Mouse (Mus musculus) hindbrain, embryonic 14.5 days (tissue): ENCODE results near the gene Atf6. TPM values are rescaled to one million over a fixed set of nuclear protein-coding genes. Genes with fewer than 3 reads are reported as not detected.

ENCODE experiments used
- ATAC-seq: fragments of 200-750 bp; cut with Nextera tagmentation; 2 replicates; pipeline ENCODE4 v1.8.0; 2017; ENCODE audit warnings: moderate number of reproducible peaks, mild to moderate bottlenecking, moderate TSS enrichment, moderate library complexity; ENCODE audit not compliant: low FRiP score
- DNase-seq: peaks from one replicate; pipeline ENCODE4 v3.0.0-alpha.2; 2015; ENCODE audit warnings: low spot score
- H3K27ac ChIP-seq: fragments of 300-500 bp; sonication (generic); 2 replicates; pipeline ENCODE4 v1.5.1; 2014; ENCODE audit warnings: mild to moderate bottlenecking, moderate library complexity
- H3K27me3 ChIP-seq: fragments of 300-500 bp; sonication (generic); 2 replicates; pipeline ENCODE4 v1.6.1; 2014; ENCODE audit warnings: mild to moderate bottlenecking, low read length, mixed read lengths; ENCODE audit not compliant: control insufficient read depth, insufficient read depth
- H3K36me3 ChIP-seq: fragments of 300-500 bp; sonication (generic); replicated peaks from 2 replicates; pipeline ENCODE4 v1.6.1; 2014; ENCODE audit not compliant: control insufficient read depth, insufficient read depth
- H3K4me1 ChIP-seq: fragments of 300-500 bp; sonication (generic); replicated peaks from 2 replicates; pipeline ENCODE4 v1.6.1; 2014; ENCODE audit warnings: antibody characterized with exemption, low read length, mixed read lengths; ENCODE audit not compliant: control insufficient read depth, insufficient read depth
- H3K4me2 ChIP-seq: fragments of 300-500 bp; sonication (generic); replicated peaks from 2 replicates; pipeline ENCODE4 v1.6.1; 2014; ENCODE audit warnings: mild to moderate bottlenecking, moderate library complexity
- H3K4me3 ChIP-seq: fragments of 300-500 bp; sonication (generic); replicated peaks from 2 replicates; pipeline ENCODE4 v1.5.1; 2014; ENCODE audit warnings: mild to moderate bottlenecking, low read length
- H3K9ac ChIP-seq: fragments of 300-500 bp; sonication (generic); 2 replicates; pipeline ENCODE4 v1.6.1; 2014
- H3K9me3 ChIP-seq: fragments of 300-500 bp; sonication (generic); 2 replicates; pipeline ENCODE4 v1.6.1; 2016; ENCODE audit warnings: low read length; ENCODE audit not compliant: control insufficient read depth
- WGBS: fragments of 180-500 bp; shearing (Covaris S2); extraction: QIAGEN DNeasy Blood & Tissue Kit; methylation state at CpG from one replicate; pipeline ENCODE4 v1.1.7; 2014; 5-methylcytosine and 5-hydroxymethylcytosine counted together
- polyA plus RNA-seq: library from polyadenylated mRNA; unstranded; fragments of >200 nt; fragmentation: Nextera tagmentation; extraction: Ambion mirVana; gene quantifications from 2 replicates; pipeline ENCODE4 v1.2.1, GENCODE M21; 2014

Gene Atf6
- polyA plus RNA-seq, 1 experiment from 2014 or later: 9.9 TPM

DNA sequence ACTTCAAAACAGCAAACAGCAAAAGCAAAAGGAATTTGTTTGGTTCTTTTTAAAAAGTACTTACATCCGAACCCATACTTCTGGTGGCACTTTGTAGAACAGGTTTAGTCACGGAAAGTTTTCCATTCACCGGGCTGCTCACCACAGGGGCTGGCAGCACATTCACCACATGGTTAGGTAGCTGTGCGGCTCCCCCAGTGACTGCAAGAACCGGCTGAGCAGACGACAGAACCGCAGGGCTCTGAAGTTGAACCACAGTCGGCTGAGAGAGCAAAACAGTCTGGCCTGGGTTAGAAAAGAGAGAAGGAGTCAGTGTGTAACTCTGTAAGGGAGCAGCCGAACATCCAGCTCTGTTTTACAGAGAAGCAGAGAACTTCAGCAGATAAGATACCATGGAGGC, 32.8 kb downstream of the Atf6 start:
- Histone ChIP-seq H3K36me3 (peaks cover 19% of the 10 kb centered on the region), H3K9me3 (no peaks in the 10 kb centered on the region), H3K4me2 (no peak overlapping the region), H3K4me1 (no peaks in the 10 kb centered on the region), H3K4me3 (no peak overlapping the region), H3K9ac (no peak overlapping the region), H3K27ac (no peak overlapping the region), H3K27me3 (no peaks in the 10 kb centered on the region)
- DNase-seq: no peak
- 78% methylated on average over 9 of the region's 9 CpGs for WGBS
- no peak for ATAC-seq

DNA sequence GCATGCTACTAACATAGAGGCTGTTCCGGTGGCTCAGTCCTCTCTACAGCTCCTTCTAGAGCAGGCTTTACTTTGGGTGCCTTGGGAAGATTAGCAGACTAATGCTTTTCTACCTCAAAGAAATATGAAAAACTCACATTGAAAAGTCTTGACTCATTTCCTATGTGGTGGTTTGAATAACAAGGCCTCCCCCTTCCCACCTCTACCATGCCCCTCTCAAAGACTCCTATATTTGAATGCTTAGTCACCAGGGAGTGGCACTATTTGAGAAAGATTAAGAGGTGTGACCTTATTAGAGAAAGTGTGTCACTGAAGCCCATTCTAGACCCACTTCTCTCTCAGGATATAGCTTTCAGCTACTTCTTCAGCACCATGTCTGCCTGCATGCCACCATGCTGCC, 37.8 kb downstream of the Atf6 start:
- Histone ChIP-seq H3K9ac (no peak overlapping the region), H3K36me3 (peaks cover 15% of the 10 kb centered on the region), H3K27ac (no peak overlapping the region), H3K4me1 (no peaks in the 10 kb centered on the region), H3K4me3 (no peak overlapping the region), H3K9me3 (no peaks in the 10 kb centered on the region), H3K27me3 (no peaks in the 10 kb centered on the region), H3K4me2 (no peak overlapping the region)
- ATAC-seq (no peak), DNase-seq (no peak)
- WGBS: 92% methylated on average over 1 of the region's 1 CpGs

DNA sequence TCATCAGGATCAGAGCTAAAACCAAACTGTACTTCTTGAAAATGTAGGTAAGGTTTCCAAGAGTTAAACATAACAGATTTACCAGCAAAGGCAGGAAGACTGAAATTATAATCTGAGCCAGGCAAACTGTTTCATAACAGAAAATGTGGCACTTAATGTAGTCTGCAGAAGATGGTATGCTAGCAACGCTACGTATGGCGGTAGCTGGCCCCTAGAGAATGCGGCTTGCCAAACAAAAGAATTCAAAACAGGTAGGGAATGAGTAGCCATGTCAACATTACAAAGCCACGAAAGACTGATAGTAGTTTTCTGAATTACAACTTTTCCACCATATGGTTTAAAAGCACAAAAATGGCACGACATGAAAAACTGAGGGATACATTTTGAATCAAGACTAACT, 38.2 kb downstream of the Atf6 start:
- DNase-seq: no peak
- H3K27me3 ChIP-seq: no peaks in the 10 kb centered on the region
- H3K9me3 ChIP-seq: no peaks in the 10 kb centered on the region
- ATAC-seq: no peak
- no peaks in the 10 kb centered on the region for H3K4me1 ChIP-seq
- no peak overlapping the region for H3K4me2 ChIP-seq
- no peak overlapping the region for H3K9ac ChIP-seq
- H3K36me3 ChIP-seq: peaks cover 15% of the 10 kb centered on the region
- H3K27ac ChIP-seq: no peak overlapping the region
- 90% methylated on average over 6 of the region's 6 CpGs for WGBS
- no peak overlapping the region for H3K4me3 ChIP-seq

DNA sequence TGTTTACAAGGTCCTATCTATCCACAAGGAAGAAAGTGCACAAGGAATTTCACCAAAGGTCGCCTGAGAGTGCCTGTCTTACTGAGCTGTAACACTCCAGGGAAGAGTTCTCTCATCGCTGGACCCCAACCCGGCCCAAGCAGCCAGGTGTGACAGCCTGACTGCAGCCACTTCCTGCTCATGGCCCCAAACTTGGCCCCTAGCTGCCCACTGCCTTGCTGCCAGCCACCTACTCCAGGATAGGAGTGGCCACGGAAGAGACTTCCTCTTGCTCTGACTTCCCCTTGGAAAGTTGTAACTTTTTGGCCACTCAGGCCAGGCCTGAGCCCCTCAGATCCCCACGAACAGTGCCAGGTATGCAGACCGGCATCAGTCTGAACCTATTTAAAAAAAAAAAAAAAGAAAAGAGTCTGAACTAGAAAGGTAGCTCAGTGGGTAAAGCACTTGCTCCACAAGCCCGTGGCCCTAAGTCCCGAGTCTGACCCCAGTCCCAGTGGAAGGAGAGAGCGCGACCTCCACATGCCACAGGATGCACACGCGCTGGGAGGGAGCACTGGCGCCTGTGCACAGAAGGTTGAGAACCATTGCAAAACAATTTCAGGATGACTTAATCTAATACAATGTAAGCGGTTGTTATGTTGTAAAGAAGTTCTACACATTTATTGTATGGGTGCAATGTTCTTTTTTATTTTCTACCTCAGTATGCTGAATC, 47.3 kb downstream of the Atf6 start:
- 87% methylated on average over 14 of the region's 14 CpGs for WGBS
- no peaks in the 10 kb centered on the region for H3K4me1 ChIP-seq
- no peak overlapping the region for H3K9ac ChIP-seq
- no peaks in the 10 kb centered on the region for H3K9me3 ChIP-seq
- no peaks in the 10 kb centered on the region; the same call in 1 of the 2 replicates for H3K36me3 ChIP-seq
- no peak for ATAC-seq
- no peaks in the 10 kb centered on the region for H3K27me3 ChIP-seq
- H3K4me2 ChIP-seq: no peak overlapping the region
- H3K4me3 ChIP-seq: no peak overlapping the region
- no peak for DNase-seq
- no peak overlapping the region for H3K27ac ChIP-seq

DNA sequence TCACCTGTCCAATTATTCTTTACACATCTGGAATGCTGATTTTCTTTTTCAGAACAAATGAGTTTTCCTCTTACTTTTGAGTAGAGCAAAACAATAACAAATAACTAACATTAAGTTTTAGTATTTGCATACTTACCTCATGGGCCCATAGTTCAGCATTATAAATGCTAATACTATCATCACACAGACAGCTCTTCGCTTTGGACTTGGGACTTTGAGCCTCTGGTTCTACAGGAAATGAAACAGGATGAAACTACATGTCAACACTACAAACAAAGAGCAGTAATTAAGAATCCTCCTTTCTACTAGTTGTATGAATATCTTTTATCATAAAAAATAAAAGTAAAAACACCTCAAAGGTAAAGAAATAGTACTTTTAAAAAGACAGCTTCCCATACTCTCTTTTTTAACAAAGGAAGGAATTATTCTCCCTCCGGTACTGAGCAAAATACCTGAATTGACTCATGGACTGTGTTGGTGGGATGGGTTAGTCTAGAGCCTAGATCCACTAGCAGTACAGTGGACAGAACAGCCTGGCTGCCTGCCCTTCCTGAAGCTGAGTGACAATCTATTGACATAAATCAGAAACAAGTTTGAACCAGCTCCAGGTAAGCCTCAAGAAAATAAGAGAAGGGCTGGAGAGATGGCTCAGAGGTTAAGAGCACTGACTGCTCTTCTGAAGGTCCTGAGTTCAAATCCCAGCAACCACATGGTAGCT, 52.1 kb downstream of the Atf6 start:
- 97% methylated on average over 2 of the region's 2 CpGs for WGBS
- H3K4me2 ChIP-seq: no peak overlapping the region
- no peak overlapping the region for H3K4me3 ChIP-seq
- H3K27me3 ChIP-seq: no peaks in the 10 kb centered on the region
- DNase-seq (no peak), ATAC-seq (no peak)
- H3K27ac ChIP-seq: no peak overlapping the region
- H3K36me3 ChIP-seq: no peaks in the 10 kb centered on the region; the same call in none of the 2 replicates
- H3K9me3 ChIP-seq: no peaks in the 10 kb centered on the region
- H3K9ac ChIP-seq: no peak overlapping the region
- H3K4me1 ChIP-seq: no peaks in the 10 kb centered on the region

DNA sequence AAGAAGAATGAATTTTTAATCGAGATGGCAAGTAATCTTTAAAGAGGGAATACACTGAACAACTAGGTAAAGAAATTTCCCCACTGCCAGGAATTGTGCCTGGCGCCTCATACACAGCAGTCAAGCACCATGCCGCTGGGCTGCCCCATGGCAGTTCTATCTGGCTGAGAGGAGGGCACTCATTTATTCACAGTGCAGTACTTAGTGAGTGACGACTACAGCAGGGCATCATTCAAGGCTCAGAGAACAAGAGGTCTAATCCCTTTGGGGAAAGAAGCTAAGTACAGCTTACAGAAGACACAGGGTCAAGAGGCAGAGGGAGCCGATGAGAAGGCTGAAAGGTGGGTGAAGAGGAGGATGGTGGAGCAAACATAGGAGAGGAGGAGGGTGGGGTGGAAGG, 54.7 kb downstream of the Atf6 start:
- Histone ChIP-seq H3K27me3 (no peaks in the 10 kb centered on the region), H3K4me3 (no peak overlapping the region), H3K4me2 (no peak overlapping the region), H3K27ac (no peak overlapping the region), H3K4me1 (no peaks in the 10 kb centered on the region), H3K9me3 (no peaks in the 10 kb centered on the region), H3K9ac (no peak overlapping the region), H3K36me3 (no peaks in the 10 kb centered on the region; the same call in none of the 2 replicates)
- no peak for DNase-seq
- 72% methylated on average over 5 of the region's 5 CpGs for WGBS
- no peak for ATAC-seq

DNA sequence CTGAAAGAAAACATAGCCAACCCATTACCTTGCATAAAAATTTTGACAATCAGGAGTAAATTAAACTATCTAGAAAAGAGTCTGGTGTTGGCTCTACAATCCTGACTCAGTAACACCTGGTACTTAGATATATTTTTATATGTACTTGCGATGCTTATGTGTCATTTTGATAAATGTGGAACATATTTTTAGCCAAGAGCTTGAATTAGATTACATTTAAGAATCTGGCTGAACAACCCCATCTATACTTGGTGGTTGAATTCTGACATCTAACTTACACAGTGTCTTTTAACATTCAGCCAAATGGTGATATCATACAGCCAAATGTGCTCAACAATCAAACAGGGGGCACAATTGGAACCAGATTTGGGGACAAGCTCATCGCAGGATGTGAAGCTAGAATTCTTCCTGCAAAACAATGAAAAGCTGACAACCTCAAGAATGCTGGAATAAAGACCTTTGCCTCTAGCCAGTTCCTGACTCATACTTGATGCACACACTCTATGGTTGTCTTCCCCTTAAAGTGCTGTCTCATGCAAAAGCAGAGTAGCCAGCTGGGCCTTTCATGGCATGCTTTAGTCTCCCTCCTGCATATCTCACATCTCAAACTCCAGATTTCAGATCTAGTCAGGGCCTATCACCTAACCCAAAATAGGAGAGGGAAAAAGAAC, 59.8 kb downstream of the Atf6 start:
- Histone ChIP-seq H3K27ac (no peak overlapping the region), H3K27me3 (no peaks in the 10 kb centered on the region), H3K4me3 (no peak overlapping the region), H3K36me3 (no peaks in the 10 kb centered on the region), H3K4me2 (no peak overlapping the region), H3K9ac (no peak overlapping the region), H3K9me3 (no peaks in the 10 kb centered on the region), H3K4me1 (no peaks in the 10 kb centered on the region)
- 91% methylated on average over 2 of the region's 2 CpGs for WGBS
- DNase-seq (no peak), ATAC-seq (no peak)

DNA sequence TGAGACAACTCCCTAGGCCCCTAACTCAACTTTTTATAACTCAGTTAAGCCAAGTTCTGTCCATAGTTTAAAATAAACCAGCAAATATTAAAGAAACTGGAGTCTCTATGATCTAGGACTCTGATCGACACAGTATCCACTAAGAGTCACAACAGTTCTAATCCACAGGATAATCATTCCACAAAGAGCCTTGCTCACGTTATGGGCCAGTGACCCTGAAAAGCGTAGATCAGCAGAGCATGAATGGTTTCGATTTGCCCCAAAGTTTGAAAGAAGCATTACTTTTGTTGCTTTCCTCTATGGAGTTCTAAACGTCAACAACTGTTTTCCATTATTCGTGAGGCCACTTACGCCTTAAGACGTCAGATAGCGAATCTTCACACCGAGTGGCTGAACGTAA, 62.9 kb downstream of the Atf6 start:
- no peaks in the 10 kb centered on the region for H3K4me1 ChIP-seq
- H3K36me3 ChIP-seq: no peaks in the 10 kb centered on the region
- H3K27ac ChIP-seq: no peak overlapping the region
- H3K9me3 ChIP-seq: no peaks in the 10 kb centered on the region
- no peak for ATAC-seq
- H3K27me3 ChIP-seq: no peaks in the 10 kb centered on the region
- DNase-seq: no peak
- no peak overlapping the region for H3K4me3 ChIP-seq
- no peak overlapping the region for H3K9ac ChIP-seq
- no peak overlapping the region for H3K4me2 ChIP-seq
- WGBS: 45% methylated on average over 11 of the region's 11 CpGs

DNA sequence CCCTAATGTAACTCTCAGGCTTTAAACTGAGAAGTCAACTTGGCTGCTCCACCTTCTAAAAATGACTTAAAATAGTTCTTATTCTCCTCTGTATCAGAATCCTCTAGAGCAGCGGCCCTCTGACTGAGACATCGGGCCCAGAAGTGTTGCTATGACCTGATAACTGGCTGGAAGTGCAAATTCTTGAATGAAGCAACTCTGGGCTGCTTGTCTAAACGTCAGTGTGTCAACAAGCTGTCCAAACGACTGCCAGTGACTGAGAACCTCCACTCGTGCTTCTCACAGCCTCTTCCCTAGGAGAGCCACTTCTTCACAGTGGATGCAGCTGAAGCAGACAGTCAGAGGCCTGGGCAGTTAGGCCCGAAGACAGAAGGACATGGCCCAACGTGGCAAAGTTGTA, 64.9 kb downstream of the Atf6 start:
- no peaks in the 10 kb centered on the region for H3K27me3 ChIP-seq
- no peaks in the 10 kb centered on the region for H3K4me1 ChIP-seq
- H3K9ac ChIP-seq: no peak overlapping the region
- ATAC-seq: no peak
- 80% methylated on average over 7 of the region's 7 CpGs for WGBS
- no peaks in the 10 kb centered on the region for H3K9me3 ChIP-seq
- DNase-seq: no peak
- H3K36me3 ChIP-seq: 0 out of 2 replicates have a peak, but pooled peaks cover 10% of the 10 kb centered on the region
- H3K4me2 ChIP-seq: no peak overlapping the region
- H3K27ac ChIP-seq: no peak overlapping the region
- no peak overlapping the region for H3K4me3 ChIP-seq
